Mouse (Mus musculus): ENCODE measurements around the gene Lcn6.
"Not testable (repeated sequence)": the region's sequence is repeated elsewhere in the genome, so short reads cannot be mapped to it uniquely, and the experiment has no call there.

Lcn6 gene

DNA sequence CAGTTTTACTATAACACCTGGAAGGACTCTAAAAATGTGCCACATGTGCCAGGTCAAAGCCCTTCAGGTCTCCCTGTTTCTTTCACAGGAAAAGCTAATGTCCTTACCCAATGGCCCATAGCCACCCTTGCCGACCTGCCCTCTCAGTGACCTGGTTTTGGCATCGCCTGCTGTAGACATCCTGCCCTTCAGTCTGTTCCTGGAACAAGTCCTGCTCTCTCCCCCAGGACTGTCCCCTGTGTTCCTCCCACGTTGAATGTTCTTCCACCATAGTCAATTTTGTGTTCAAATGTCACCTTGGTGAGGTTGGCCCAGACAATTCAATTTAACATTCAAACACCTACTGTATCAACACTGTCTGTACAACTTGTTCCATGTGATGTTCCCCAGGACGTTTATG lies 20.4 kb downstream of the Lcn6 start:
- in situ Hi-C loops (cut with MboI; ENCODE audit: low pct_unique_long_range_greater_than_20kb in 1 of 2, low sequenced_read_pairs in 2 of 2, unreplicated experiment in 1 of 2) = no loop called here

GRCm38 (mm10) chr2:25698696-25699095 lies 22.1 kb downstream of the Lcn6 start:
- in situ Hi-C loops (cut with MboI; ENCODE audit: low pct_unique_long_range_greater_than_20kb in 1 of 2, low sequenced_read_pairs in 2 of 2, unreplicated experiment in 1 of 2) = no loop called here

DNA sequence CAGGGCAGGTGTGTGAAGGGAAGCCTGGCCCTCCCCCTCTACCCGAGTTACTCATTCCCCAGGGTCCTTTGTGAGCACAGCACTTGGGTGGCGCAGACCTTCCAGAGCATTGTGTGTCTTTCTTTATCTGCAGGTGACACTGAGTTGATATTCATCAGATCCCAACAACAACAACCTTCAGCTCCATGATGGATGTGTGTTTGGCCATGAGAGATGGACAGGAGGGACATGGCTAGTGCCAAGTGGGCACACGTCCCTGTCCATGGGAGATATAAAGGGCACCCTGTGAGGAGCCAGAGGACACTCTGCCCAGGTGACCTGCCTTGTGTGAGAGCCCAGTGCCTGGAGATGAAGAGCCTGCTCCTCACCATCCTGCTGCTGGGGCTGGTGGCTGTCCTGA lies 23.2 kb downstream of the Lcn6 start, which contains the start of gene Obp2a:
Gene Obp2a, plus strand, starts transcription at position 301 of the 400 bp plus-strand sequence.
- in situ Hi-C loops (cut with MboI; ENCODE audit: low pct_unique_long_range_greater_than_20kb in 1 of 2, low sequenced_read_pairs in 2 of 2, unreplicated experiment in 1 of 2) = not testable (repeated sequence)

DNA sequence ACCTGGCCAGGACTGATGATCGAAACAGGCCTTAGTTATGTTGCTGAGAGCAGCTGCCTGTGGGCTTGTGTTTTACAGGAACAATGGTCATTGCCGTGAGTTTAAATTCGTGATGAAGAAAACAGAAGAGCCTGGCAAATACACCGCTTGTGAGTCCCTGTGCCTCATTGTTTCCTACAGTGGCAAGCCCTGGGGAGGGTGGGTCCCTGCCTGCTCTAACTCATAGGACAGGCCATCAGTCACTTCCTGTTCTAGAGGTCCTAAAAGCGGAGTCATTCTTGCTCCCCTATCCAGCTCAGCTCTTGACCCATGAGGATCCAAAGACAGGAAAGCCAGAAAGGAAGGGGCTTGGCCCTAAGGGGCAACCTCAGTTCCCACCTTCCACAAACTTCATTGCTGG lies 24.4 kb downstream of the Lcn6 start:
- in situ Hi-C loops (cut with MboI; ENCODE audit: low pct_unique_long_range_greater_than_20kb in 1 of 2, low sequenced_read_pairs in 2 of 2, unreplicated experiment in 1 of 2) = no loop called here

GRCm38 (mm10) chr2:25703706-25704105 lies 27.1 kb downstream of the Lcn6 start:
- in situ Hi-C loops (cut with MboI; ENCODE audit: low pct_unique_long_range_greater_than_20kb in 1 of 2, low sequenced_read_pairs in 2 of 2, unreplicated experiment in 1 of 2) = no loop called here

- in situ Hi-C loops (cut with MboI; ENCODE audit: low pct_unique_long_range_greater_than_20kb in 1 of 2, low sequenced_read_pairs in 2 of 2, unreplicated experiment in 1 of 2) = no loop called here
These were observed 30.3 kb downstream of the Lcn6 start, which contains the start of gene Bmyc for GRCm38 (mm10) chr2:25706643-25707481. Bmyc (plus strand) TSS chr2:25706739.

GRCm38 (mm10) chr2:25708121-25708520 lies 31.5 kb downstream of the Lcn6 start:
- in situ Hi-C loops (cut with MboI; ENCODE audit: low pct_unique_long_range_greater_than_20kb in 1 of 2, low sequenced_read_pairs in 2 of 2, unreplicated experiment in 1 of 2) = no loop called here

DNA sequence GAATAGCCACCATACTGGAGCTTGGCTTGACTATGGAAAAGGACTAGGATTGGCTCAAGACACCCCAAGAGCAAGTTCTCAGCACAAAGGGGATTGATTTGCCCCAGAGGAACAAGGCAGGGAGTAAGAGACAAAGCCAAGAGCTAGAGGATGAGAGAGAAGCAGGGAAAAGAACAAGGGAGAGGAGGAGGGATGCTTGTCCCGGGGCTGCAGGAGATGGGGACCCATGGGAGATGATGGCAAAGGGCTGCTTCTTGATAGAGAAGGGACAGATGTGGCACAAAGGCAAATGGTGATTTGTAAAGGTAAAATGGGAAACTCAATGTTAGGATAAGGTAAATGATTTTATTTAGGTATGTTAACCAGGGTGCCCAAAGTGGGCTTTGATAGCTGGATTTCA lies 32.5 kb downstream of the Lcn6 start:
- in situ Hi-C loops (cut with MboI; ENCODE audit: low pct_unique_long_range_greater_than_20kb in 1 of 2, low sequenced_read_pairs in 2 of 2, unreplicated experiment in 1 of 2) = not testable (repeated sequence)

DNA sequence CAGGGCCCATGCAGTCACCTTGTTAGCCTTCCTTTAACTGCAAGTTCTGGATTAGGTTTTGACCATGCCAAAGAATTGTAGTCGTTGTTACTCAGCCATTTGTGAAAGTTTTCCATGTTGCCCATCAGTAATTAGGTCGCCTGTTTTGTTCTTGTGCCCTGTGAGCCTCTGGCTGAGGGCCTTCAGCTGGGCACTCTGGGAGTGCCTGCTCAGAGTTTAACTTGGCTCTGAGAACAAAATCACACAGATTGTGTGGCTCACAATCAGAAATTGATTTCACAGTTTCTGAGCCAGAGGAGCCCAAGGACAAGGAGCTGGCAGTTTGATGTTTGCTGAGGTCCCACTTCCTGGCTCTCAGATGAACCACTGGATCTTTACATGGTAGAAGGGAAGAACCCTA lies 33.2 kb downstream of the Lcn6 start:
- in situ Hi-C loops (cut with MboI; ENCODE audit: low pct_unique_long_range_greater_than_20kb in 1 of 2, low sequenced_read_pairs in 2 of 2, unreplicated experiment in 1 of 2) = not testable (repeated sequence)

GRCm38 (mm10) chr2:25711641-25712040 lies 35.1 kb downstream of the Lcn6 start:
- in situ Hi-C loops (cut with MboI; ENCODE audit: low pct_unique_long_range_greater_than_20kb in 1 of 2, low sequenced_read_pairs in 2 of 2, unreplicated experiment in 1 of 2) = not testable (repeated sequence)

- in situ Hi-C loops (cut with MboI; ENCODE audit: low pct_unique_long_range_greater_than_20kb in 1 of 2, low sequenced_read_pairs in 2 of 2, unreplicated experiment in 1 of 2) = no loop called here
These were observed 40.6 kb downstream of the Lcn6 start for GRCm38 (mm10) chr2:25717222-25717621.

Data from mouse embryonic stem cell (cell line).